ENCODE assay signal across 8 mouse cellular contexts in genomic region chr3:87948378-87949265, GRCm38 (mm10). TPM values are rescaled to one million over a fixed set of nuclear protein-coding genes. Genes with fewer than 3 reads are reported as not detected.
DNase-seq lines count a peak whose midpoint lies in the region; ATAC-seq lines count a peak whose summit lies in the region.

TSS of gene Crabp2 (plus strand) at chr3:87948666.

- H3K27ac ChIP-seq in limb, embryonic 11.5 days (replicated peaks; ENCODE audit: low read depth, low read length) = peak within 1 kb of the TSS; percentile 98
- H3K27ac ChIP-seq in neural tube, embryonic 14.5 days (ENCODE audit: low read depth, low read length) = peak within 1 kb of the TSS; percentile 22

- no peak for ATAC-seq in CD4-positive, CD25-positive, alpha-beta regulatory T cell, adult 4 months
- peak; percentile 48 for ATAC-seq in limb, embryonic 11.5 days (ENCODE audit: insufficient number of reproducible peaks, low FRiP score, low TSS enrichment, low read depth)
- ATAC-seq in neural tube, embryonic 14.5 days (ENCODE audit: low read depth) = no peak

- no peaks in the 10 kb centered on the region for H3K9me3 ChIP-seq in limb, embryonic 11.5 days (ENCODE audit: control insufficient read depth, low read length)
- H3K9me3 ChIP-seq in neural tube, embryonic 14.5 days (ENCODE audit: control insufficient read depth, low read length) = no peaks in the 10 kb centered on the region

- peaks cover 54% of the 10 kb centered on the region for H3K4me1 ChIP-seq in limb, embryonic 11.5 days (ENCODE audit: control insufficient read depth, insufficient read depth, low read length)
- peaks cover 49% of the 10 kb centered on the region for H3K4me1 ChIP-seq in neural tube, embryonic 14.5 days (ENCODE audit: control insufficient read depth, insufficient read depth, low read length)

- DNase-seq in CD4-positive, CD25-positive, alpha-beta regulatory T cell, adult 2 months (ENCODE audit: low read depth, low spot score) = peak; percentile 45
- DNase-seq in thymus, postnatal 0 days (ENCODE audit: low spot score) = no peak
- no peak for DNase-seq in thymus, postnatal 25 days
- DNase-seq in limb, embryonic 11.5 days (ENCODE audit: low spot score) = peak; percentile 85
- no peak for DNase-seq in right cerebral cortex, postnatal 25 days
- DNase-seq in thymus, adult 18-20 months = no peak

- WGBS in limb, embryonic 11.5 days = under 1% methylated on average over 35 of the region's 35 CpGs
- 1% methylated on average over 35 of the region's 35 CpGs for WGBS in neural tube, embryonic 14.5 days

- H3K36me3 ChIP-seq in limb, embryonic 11.5 days (ENCODE audit: control insufficient read depth, insufficient read depth, low read length) = peaks cover 3% of the 10 kb centered on the region; the same call in 1 of the 2 replicates
- H3K36me3 ChIP-seq in neural tube, embryonic 14.5 days (ENCODE audit: control insufficient read depth, insufficient read depth, low read length) = no peaks in the 10 kb centered on the region

- peak within 1 kb of the TSS; percentile 77 for H3K9ac ChIP-seq in limb, embryonic 11.5 days (ENCODE audit: low read length)
- peak within 1 kb of the TSS; percentile 25; the same call in 1 of the 2 replicates for H3K9ac ChIP-seq in neural tube, embryonic 14.5 days (replicated peaks; ENCODE audit: low read depth, low read length)

- peak within 1 kb of the TSS; percentile 70 for H3K4me2 ChIP-seq in limb, embryonic 11.5 days (ENCODE audit: low read depth, severe bottlenecking)
- H3K4me2 ChIP-seq in neural tube, embryonic 14.5 days (ENCODE audit: low read depth, low read length) = peak within 1 kb of the TSS; percentile 56

- peak within 1 kb of the TSS; percentile 73 for H3K4me3 ChIP-seq in limb, embryonic 11.5 days (ENCODE audit: low read depth, low read length)
- H3K4me3 ChIP-seq in neural tube, embryonic 14.5 days (ENCODE audit: low read depth, low read length) = peak within 1 kb of the TSS; percentile 11

- no peaks in the 10 kb centered on the region for H3K27me3 ChIP-seq in limb, embryonic 11.5 days (ENCODE audit: control insufficient read depth, insufficient read depth, low read length)
- H3K27me3 ChIP-seq in neural tube, embryonic 14.5 days (ENCODE audit: control insufficient read depth, insufficient read depth, low read length) = no peaks in the 10 kb centered on the region

RNA-seq across cellular contexts. Expression of gene Crabp2, which starts in this region (rescaled TPM):
- polyA plus RNA-seq in CD4-positive, CD25-positive, alpha-beta regulatory T cell, adult 4 months (2017; shearing (Covaris generic)) = not detected
- polyA plus RNA-seq in thymus, postnatal 0 days (2015; fragmentation: Nextera tagmentation; extraction: Ambion mirVana) = 35.5 and 38.1 TPM in 2 replicates
- polyA plus RNA-seq in limb, embryonic 11.5 days (2014; fragmentation: Nextera tagmentation; extraction: Ambion mirVana) = 796 and 836 TPM in 2 replicates
- polyA plus RNA-seq in neural tube, embryonic 14.5 days (2014; fragmentation: Nextera tagmentation; extraction: Ambion mirVana) = 45.5 and 103 TPM in 2 replicates

Comparison
In these comparisons a context has a peak if more than half of its experiments do, and no peak if none do; other contexts are left out.
1. RNA of gene Crabp2 (polyA plus RNA-seq): 796 to 836 TPM in limb, embryonic 11.5 days, 45.5 to 103 TPM in neural tube, embryonic 14.5 days and 35.5 to 38.1 TPM in thymus, postnatal 0 days; not detected in CD4-positive, CD25-positive, alpha-beta regulatory T cell, adult 4 months; every median in the first group is over 10 times any median in the second.
2. DNase-seq: peak in CD4-positive, CD25-positive, alpha-beta regulatory T cell, adult 2 months (single experiment) and limb, embryonic 11.5 days (single experiment); none in thymus, postnatal 0 days (single experiment), thymus, postnatal 25 days (single experiment), right cerebral cortex, postnatal 25 days (single experiment) and thymus, adult 18-20 months (0 of 2).